Mouse (Mus musculus) limb, embryonic 11.5 days (tissue): ENCODE results near the gene Ccpg1. TPM values are rescaled to one million over a fixed set of nuclear protein-coding genes. Genes with fewer than 3 reads are reported as not detected.

Experiments used
- ATAC-seq: fragments of 200-750 bp; cut with Nextera tagmentation; 2 replicates; pipeline ENCODE4 v1.8.0; 2017; ENCODE audit warnings: low read depth; ENCODE audit not compliant: insufficient number of reproducible peaks, low FRiP score, low TSS enrichment
- DNase-seq: peaks from one replicate; pipeline ENCODE4 v3.0.0-alpha.2; 2015; ENCODE audit warnings: low spot score
- H3K27ac ChIP-seq: fragments of 300-500 bp; sonication (generic); replicated peaks from 2 replicates; pipeline ENCODE4 v1.5.1; 2014; ENCODE audit warnings: low read depth, mild to moderate bottlenecking, low read length
- H3K27me3 ChIP-seq: fragments of 300-500 bp; sonication (generic); 2 replicates; pipeline ENCODE4 v1.6.1; 2014; ENCODE audit warnings: mild to moderate bottlenecking, low read length, mixed read lengths; ENCODE audit not compliant: control insufficient read depth, insufficient read depth
- H3K36me3 ChIP-seq: fragments of 300-500 bp; sonication (generic); 2 replicates; pipeline ENCODE4 v1.6.1; 2014; ENCODE audit warnings: mild to moderate bottlenecking, low read length, moderate library complexity, mixed read lengths; ENCODE audit not compliant: control insufficient read depth, insufficient read depth
- H3K4me1 ChIP-seq: fragments of 300-500 bp; sonication (generic); 2 replicates; pipeline ENCODE4 v1.6.1; 2014; ENCODE audit warnings: low read length, mixed read lengths; ENCODE audit not compliant: control insufficient read depth, insufficient read depth
- H3K4me2 ChIP-seq: fragments of 300-500 bp; sonication (generic); 2 replicates; pipeline ENCODE4 v1.6.1; 2014; ENCODE audit warnings: low read depth, mild to moderate bottlenecking, moderate library complexity; ENCODE audit not compliant: severe bottlenecking
- H3K4me3 ChIP-seq: fragments of 300-500 bp; sonication (generic); 2 replicates; pipeline ENCODE4 v1.5.1; 2014; ENCODE audit warnings: low read depth, low read length
- H3K9ac ChIP-seq: fragments of 300-500 bp; sonication (generic); 2 replicates; pipeline ENCODE4 v1.6.1; 2014; ENCODE audit warnings: mild to moderate bottlenecking, low read length
- H3K9me3 ChIP-seq: fragments of 300-500 bp; sonication (generic); 2 replicates; pipeline ENCODE4 v1.6.1; 2016; ENCODE audit warnings: low read length; ENCODE audit not compliant: control insufficient read depth
- WGBS: fragments of 180-500 bp; shearing (Covaris S2); extraction: QIAGEN DNeasy Blood & Tissue Kit; methylation state at CpG from one replicate; pipeline ENCODE4 v1.1.7; 2014; 5-methylcytosine and 5-hydroxymethylcytosine counted together
- polyA plus RNA-seq: library from polyadenylated mRNA; unstranded; fragments of >200 nt; fragmentation: Nextera tagmentation; extraction: Ambion mirVana; gene quantifications from 2 replicates; pipeline ENCODE4 v1.2.1, GENCODE M21; 2014

Gene Ccpg1
- polyA plus RNA-seq, 1 experiment from 2014 or later, result 15.8 TPM

DNA sequence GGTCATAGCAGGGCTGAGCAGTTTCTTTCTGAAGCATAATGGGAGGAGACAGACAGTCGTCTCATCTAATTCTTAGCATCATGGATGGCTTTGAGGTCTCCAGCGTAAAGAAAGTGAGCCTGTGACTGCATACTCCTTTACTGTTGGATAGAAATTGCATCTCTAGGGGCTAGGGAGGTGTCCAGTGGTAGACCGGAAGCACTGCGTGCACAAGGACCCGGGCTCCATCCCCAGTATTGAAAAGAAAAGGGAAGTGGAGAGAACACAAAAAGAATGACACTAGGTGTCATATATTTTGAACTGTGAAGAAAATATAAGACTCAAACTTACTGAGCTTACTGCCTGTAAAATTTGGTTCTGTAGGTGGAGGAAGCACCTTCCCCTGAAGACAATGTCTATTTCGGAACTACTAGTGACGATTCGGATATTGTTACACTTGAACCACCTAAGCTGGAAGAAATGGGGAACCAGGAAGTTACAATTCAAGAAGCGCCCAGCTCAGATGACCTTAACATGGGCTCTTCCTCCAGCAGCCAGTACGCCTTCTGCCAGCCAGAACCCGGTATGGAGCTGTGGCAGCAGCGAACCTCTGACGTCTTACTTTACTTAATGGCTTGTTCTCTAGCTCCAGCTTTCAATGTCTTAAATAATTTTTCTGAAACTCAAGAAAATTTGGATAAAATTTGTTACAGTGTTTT, 16.2 kb downstream of the Ccpg1 start:
- Histone ChIP-seq H3K9me3 (no peaks in the 10 kb centered on the region), H3K9ac (no peak overlapping the region), H3K27me3 (no peaks in the 10 kb centered on the region), H3K4me1 (no peaks in the 10 kb centered on the region), H3K4me3 (no peak overlapping the region), H3K27ac (no peak overlapping the region), H3K4me2 (no peak overlapping the region), H3K36me3 (no peaks in the 10 kb centered on the region)
- ATAC-seq (no peak), DNase-seq (no peak)
- 91% methylated on average over 13 of the region's 13 CpGs for WGBS

DNA sequence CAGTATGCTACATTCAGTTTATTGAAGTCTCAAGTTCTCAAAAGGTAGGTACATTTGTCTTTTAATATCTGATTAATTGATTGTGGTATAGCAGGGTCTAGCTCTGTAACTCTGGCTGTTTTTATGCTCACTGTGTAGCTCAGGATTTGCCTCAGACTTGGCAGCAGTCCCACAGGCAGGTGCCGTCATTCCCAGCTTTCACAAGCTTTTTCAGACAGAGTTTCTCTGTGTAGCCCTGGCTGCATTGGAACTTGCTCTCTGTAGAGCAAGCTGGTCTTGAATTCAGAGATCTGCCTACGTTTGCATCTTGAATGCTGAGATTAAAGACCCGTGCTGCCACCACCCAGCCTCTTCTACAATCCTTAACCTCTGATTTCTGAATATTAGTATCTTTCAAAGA, 16.9 kb downstream of the Ccpg1 start:
- Histone ChIP-seq H3K4me2 (no peak overlapping the region), H3K4me1 (no peaks in the 10 kb centered on the region), H3K27me3 (no peaks in the 10 kb centered on the region), H3K9me3 (no peaks in the 10 kb centered on the region), H3K9ac (no peak overlapping the region), H3K36me3 (no peaks in the 10 kb centered on the region), H3K4me3 (no peak overlapping the region), H3K27ac (no peak overlapping the region)
- DNase-seq (no peak), ATAC-seq (no peak)
- 76% methylated on average over 3 of the region's 3 CpGs for WGBS

DNA sequence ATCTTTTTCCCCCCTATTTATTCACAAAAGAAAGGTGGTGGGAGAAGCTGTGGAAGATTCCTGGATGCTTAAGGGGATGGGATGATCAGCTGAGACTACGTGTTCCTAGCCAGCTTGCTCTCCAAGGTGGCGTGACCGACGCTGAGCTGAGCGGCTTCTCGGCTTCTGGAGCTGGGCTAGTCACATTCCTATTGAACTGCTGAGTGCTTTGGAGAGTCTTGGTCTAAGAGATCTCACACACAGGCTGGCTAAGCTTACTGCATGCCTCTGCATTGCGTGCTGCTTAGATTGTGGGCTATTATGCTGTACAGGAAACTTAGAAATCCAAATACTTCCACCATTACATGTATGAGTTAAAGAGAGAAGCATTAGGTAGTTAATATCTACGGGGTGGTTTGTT, 18.8 kb downstream of the Ccpg1 start:
- DNase-seq, result no peak
- WGBS, result 87% methylated on average over 8 of the region's 8 CpGs
- Histone ChIP-seq H3K4me1 (no peaks in the 10 kb centered on the region), H3K9me3 (no peaks in the 10 kb centered on the region), H3K27ac (no peak overlapping the region), H3K36me3 (no peaks in the 10 kb centered on the region), H3K4me3 (no peak overlapping the region), H3K4me2 (no peak overlapping the region), H3K9ac (no peak overlapping the region), H3K27me3 (no peaks in the 10 kb centered on the region)
- ATAC-seq, result no peak

DNA sequence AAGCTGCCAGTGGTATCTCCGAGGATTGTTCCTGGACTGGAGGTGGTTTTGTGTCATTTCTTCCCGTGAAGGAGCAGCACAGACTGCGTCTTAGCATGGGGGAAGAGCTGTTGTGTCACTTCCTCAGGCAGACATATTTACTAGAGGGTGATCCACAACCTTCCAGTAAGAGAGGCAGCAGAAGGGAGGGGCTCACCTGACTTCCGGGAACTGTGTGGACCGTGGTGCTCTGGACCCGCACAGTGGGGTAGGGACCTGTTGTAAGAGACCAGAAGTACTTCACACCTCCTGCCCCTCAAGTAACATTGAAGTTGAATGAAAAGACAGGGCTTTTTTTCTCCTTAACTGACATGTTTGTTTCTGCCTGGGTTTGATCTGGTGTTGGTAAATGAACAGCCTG, 19.9 kb downstream of the Ccpg1 start:
- Histone ChIP-seq H3K9ac (no peak overlapping the region), H3K27me3 (no peaks in the 10 kb centered on the region), H3K36me3 (no peaks in the 10 kb centered on the region), H3K4me2 (no peak overlapping the region), H3K4me1 (no peaks in the 10 kb centered on the region), H3K9me3 (no peaks in the 10 kb centered on the region), H3K27ac (no peak overlapping the region), H3K4me3 (no peak overlapping the region)
- ATAC-seq, result no peak
- 83% methylated on average over 6 of the region's 6 CpGs for WGBS
- no peak for DNase-seq

DNA sequence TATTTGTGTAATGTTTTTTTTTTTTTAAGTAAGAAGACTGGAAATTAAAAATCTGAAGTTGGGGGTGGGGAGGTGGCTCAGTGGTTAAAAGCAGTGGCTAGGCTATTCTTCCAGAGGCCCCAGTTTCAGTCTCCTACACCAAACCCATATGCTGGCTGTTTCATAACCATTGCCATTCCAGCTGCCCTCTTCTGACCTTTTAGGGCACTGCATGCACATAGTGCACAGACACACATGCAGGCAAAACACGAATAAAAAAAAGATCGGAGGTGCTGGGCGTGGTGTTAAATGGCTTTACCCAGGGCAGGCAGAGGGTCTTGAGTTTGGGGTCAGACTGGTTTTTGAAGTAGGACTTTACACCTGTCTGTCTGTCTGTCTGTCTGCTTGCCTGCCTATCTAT, 20.9 kb downstream of the Ccpg1 start:
- no peak for ATAC-seq
- DNase-seq, result no peak
- Histone ChIP-seq H3K36me3 (no peaks in the 10 kb centered on the region), H3K27ac (no peak overlapping the region), H3K4me1 (no peaks in the 10 kb centered on the region), H3K4me2 (no peak overlapping the region), H3K9ac (no peak overlapping the region), H3K9me3 (no peaks in the 10 kb centered on the region), H3K27me3 (no peaks in the 10 kb centered on the region), H3K4me3 (no peak overlapping the region)
- 100% methylated on average over 3 of the region's 3 CpGs for WGBS

GRCm38 (mm10) chr9:73008384-73008783, 23.2 kb downstream of the Ccpg1 start:
- Histone ChIP-seq H3K4me3 (no peak overlapping the region), H3K9ac (no peak overlapping the region), H3K27ac (no peak overlapping the region), H3K9me3 (no peaks in the 10 kb centered on the region), H3K27me3 (no peaks in the 10 kb centered on the region), H3K4me1 (no peaks in the 10 kb centered on the region), H3K4me2 (no peak overlapping the region), H3K36me3 (no peaks in the 10 kb centered on the region)
- no peak for ATAC-seq
- WGBS, result 71% methylated on average over 3 of the region's 3 CpGs
- no peak for DNase-seq

DNA sequence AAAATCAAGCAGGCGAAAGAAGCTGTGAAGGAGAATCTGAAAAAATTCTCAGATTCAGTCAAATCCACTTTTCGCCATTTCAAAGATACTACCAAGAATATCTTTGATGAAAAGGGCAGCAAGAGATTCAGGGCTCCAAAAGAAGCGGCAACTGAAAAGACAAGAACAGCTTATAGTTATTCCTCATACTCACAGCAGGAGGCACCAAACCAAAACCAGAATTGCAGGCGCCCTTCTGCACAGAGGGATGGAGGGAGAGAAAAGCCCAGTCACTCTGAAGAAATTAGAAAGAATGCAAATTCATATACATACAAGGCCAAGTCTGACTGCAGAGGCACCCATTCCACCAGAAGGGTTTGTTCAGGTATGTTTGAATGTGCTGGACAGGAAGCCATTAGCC, 27.4 kb downstream of the Ccpg1 start:
- no peak for ATAC-seq
- no peaks in the 10 kb centered on the region for H3K9me3 ChIP-seq
- no peaks in the 10 kb centered on the region for H3K4me1 ChIP-seq
- H3K27me3 ChIP-seq, result no peaks in the 10 kb centered on the region
- no peak overlapping the region for H3K4me2 ChIP-seq
- H3K4me3 ChIP-seq, result no peak overlapping the region
- H3K9ac ChIP-seq, result no peak overlapping the region
- DNase-seq, result no peak
- H3K36me3 ChIP-seq, result peaks cover 5% of the 10 kb centered on the region; the same call in 1 of the 2 replicates
- 86% methylated on average over 4 of the region's 4 CpGs for WGBS
- H3K27ac ChIP-seq, result no peak overlapping the region

DNA sequence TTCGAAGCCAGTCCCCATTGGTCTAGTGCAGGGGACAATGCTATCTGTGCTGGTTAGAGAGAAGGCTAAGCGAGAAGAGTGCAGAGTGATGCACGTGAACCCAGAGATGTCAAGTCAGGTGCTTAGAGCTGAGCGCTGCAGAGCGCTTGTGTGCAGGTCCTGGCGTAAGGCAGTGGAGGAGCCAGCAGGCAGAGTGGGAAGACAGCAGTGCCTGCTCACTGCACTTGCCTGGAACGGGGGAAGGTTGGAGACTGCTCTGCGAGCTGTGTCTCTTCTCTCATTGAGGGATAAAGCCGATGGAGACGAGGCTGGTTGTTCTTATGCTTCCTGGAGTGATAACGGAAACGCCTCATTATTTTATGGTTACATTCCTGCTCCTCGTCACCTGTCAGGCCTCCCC, 29.5 kb downstream of the Ccpg1 start:
- Histone ChIP-seq H3K4me3 (no peak overlapping the region), H3K36me3 (peaks cover 5% of the 10 kb centered on the region; the same call in 1 of the 2 replicates), H3K27me3 (no peaks in the 10 kb centered on the region), H3K9me3 (no peaks in the 10 kb centered on the region), H3K4me2 (no peak overlapping the region), H3K9ac (no peak overlapping the region), H3K4me1 (no peaks in the 10 kb centered on the region), H3K27ac (no peak overlapping the region)
- 72% methylated on average over 13 of the region's 13 CpGs for WGBS
- ATAC-seq, result no peak
- no peak for DNase-seq

GRCm38 (mm10) chr9:73019841-73020240, 34.6 kb downstream of the Ccpg1 start:
- DNase-seq, result no peak
- H3K36me3 ChIP-seq, result peaks cover 5% of the 10 kb centered on the region; the same call in 1 of the 2 replicates
- WGBS, result 91% methylated on average over 10 of the region's 10 CpGs

More at GRCm38 (mm10) chr9:73019841-73020240, 34.6 kb downstream of the Ccpg1 start:
- Histone ChIP-seq H3K4me1 (no peaks in the 10 kb centered on the region), H3K4me3 (no peak overlapping the region), H3K27ac (no peak overlapping the region), H3K27me3 (no peaks in the 10 kb centered on the region), H3K9ac (no peak overlapping the region), H3K9me3 (no peaks in the 10 kb centered on the region), H3K4me2 (no peak overlapping the region)
- no peak for ATAC-seq
